Mouse (Mus musculus) kidney, adult 2 months (tissue): ENCODE results near the gene Doc2g.

Experiments
- CTCF ChIP-seq: fragments of 200-500 bp; conservative IDR thresholded peaks from 2 replicates; pipeline ENCODE4 v1.5.1; 2011; ENCODE audit warnings: low read depth, mild to moderate bottlenecking, control low read depth, low read length, moderate library complexity, mixed read lengths; ENCODE audit not compliant: insufficient read depth, insufficient read length
- POLR2A ChIP-seq: fragments of 200-500 bp; IDR thresholded peaks from one replicate; pipeline ENCODE4 v1.6.1; 2011; ENCODE audit warnings: low read depth, low read length, control low read depth

DNA sequence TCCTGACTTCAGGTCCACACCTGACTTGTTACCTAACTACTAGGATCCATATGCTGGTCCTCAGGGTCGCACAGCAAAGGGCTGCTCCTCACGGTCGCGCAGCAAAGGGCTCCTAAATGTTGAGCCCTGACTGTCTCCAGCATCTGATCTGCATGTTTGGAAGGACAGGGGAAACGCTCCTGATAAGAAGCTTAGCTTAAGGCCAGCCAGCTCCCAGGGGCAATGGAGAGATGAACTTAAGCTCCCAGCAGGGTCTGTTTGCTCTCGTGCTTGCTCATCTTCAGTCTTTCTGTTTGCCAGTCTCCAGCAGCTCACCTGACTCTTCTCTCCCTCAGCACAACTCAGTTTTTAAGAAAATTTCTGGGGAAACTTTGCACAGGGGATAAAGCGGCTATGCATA is 29.6 kb downstream of the Doc2g start:
- TF ChIP-seq CTCF (no peak), POLR2A (no peak)
